Mouse (Mus musculus): ENCODE data around the gene Dnm3. TPM values are rescaled to one million over a fixed set of nuclear protein-coding genes. Genes with fewer than 3 reads are reported as not detected.

The Dnm3 gene
- polyA plus RNA-seq, 1 experiment, result 1.6 TPM

DNA sequence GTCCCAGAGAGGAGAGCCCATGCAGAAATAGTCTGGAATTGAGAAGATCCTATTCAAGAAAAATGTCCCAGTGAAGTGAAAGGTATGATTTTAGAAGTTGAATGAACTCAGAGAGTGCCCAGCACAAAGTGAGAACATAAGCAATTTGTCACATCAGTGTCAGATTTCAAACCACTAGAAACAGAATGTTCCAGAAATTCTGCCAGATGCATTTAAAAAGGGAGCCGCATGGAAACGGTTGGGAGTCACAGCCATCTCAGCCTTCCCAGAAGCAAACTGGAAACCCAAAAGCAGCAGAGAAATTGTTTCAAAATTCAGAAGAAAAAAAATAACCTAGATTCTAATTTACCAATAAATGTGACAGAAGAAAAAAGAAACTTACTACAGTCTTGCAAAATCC lies 154.7 kb downstream of the Dnm3 start:
- H3K27me3 ChIP-seq (ENCODE audit: control insufficient read depth, insufficient read depth, insufficient read length), result no peaks in the 10 kb centered on the region
- H3K79me2 ChIP-seq (ENCODE audit: control insufficient read depth, insufficient read depth), result no peaks in the 10 kb centered on the region
- H3K36me3 ChIP-seq (ENCODE audit: control insufficient read depth, insufficient read depth), result no peaks in the 10 kb centered on the region
- H3K79me3 ChIP-seq (ENCODE audit: low read depth), result no peaks in the 10 kb centered on the region
- H3K4me3 ChIP-seq (ENCODE audit: insufficient read depth, poor library complexity, severe bottlenecking), result no peak overlapping the region
- TF ChIP-seq MYOG (IDR thresholded peaks at IDR 0.05; ENCODE audit: control insufficient read depth, extremely low read depth, insufficient read length) (no peak), MYOD1 (IDR thresholded peaks at IDR 0.05; ENCODE audit: control insufficient read depth, insufficient read length, low read depth) (no peak), CEBPB (IDR thresholded peaks at IDR 0.05; ENCODE audit: low read depth) (no peak), USF1 (IDR thresholded peaks at IDR 0.05; ENCODE audit: low read depth) (no peak)
- H3ac ChIP-seq (ENCODE audit: control insufficient read depth, insufficient read length, low read depth), result no peak overlapping the region

DNA sequence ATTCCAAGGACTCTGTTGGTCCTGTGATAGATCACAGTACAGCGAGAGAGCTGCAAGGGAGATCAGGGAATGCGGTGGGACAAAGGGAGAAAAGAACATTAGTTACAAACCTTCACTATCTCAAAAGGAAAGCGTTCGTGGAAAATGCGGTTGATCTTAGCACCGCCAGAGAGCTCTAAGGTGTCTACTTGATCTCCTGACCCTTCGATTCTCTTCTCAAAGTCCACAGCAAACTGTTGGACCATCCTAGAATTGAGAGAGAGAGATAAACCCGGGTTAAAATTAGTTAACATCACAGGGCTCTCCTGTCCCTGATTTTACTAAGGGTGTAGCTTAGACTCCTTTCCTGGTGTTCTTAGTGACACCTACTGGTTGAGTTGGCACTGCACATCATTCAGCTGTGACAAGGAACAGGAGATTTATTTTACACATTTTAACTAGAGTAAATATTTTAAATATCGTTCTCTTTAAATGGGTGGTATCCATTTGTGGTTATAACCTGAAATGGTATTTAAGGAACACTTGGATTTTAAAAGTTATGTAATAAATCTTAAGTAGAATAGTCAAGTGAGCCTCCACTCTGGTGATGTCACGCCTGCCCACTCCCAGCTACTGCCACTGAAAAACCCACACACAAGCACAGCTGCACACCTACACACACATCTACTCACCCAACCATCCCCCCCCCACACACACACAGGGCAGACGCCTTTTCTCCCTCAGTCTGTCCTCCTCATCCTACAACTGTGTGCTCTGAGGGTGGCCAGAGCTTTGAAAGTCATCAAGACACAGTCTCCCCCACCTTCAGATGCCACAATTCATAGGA lies 164.2 kb downstream of the Dnm3 start:
- TF ChIP-seq MYOG (IDR thresholded peaks at IDR 0.05; ENCODE audit: control insufficient read depth, extremely low read depth, insufficient read length), result no peak
- no peaks in the 10 kb centered on the region for H3K79me3 ChIP-seq (ENCODE audit: low read depth)
- no peak overlapping the region for H3ac ChIP-seq (ENCODE audit: control insufficient read depth, insufficient read length, low read depth)
- no peaks in the 10 kb centered on the region for H3K27me3 ChIP-seq (ENCODE audit: control insufficient read depth, insufficient read depth, insufficient read length)
- no peaks in the 10 kb centered on the region for H3K79me2 ChIP-seq (ENCODE audit: control insufficient read depth, insufficient read depth)
- no peak overlapping the region for H3K4me3 ChIP-seq (ENCODE audit: insufficient read depth, poor library complexity, severe bottlenecking)
- H3K36me3 ChIP-seq (ENCODE audit: control insufficient read depth, insufficient read depth), result no peaks in the 10 kb centered on the region

DNA sequence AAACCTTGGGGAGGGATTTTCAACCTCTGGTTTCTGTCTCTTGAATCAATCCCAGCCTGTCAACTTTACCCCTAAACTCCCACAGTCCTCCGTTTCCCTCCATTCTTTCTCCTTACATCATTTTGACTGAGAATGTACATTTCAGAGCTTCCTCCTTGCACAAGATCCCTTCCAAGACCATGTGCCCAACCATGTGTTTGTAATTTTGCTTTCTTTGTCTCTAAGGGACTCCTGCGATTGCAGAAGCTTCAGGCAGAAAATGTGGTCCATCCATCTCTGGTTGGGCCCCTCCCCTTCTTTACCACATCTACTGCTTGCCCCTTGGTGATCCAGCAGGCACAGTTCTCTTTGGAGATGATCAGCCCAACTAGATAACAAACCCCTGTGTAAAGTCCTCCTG lies 165.2 kb downstream of the Dnm3 start:
- no peaks in the 10 kb centered on the region for H3K27me3 ChIP-seq (ENCODE audit: control insufficient read depth, insufficient read depth, insufficient read length)
- no peaks in the 10 kb centered on the region for H3K36me3 ChIP-seq (ENCODE audit: control insufficient read depth, insufficient read depth)
- H3ac ChIP-seq (ENCODE audit: control insufficient read depth, insufficient read length, low read depth), result no peak overlapping the region
- TF ChIP-seq MYOG (IDR thresholded peaks at IDR 0.05; ENCODE audit: control insufficient read depth, extremely low read depth, insufficient read length) (no peak), FOSL1 (IDR thresholded peaks at IDR 0.05; ENCODE audit: insufficient read depth, low read length, poor library complexity, severe bottlenecking) (no peak), MYOD1 (IDR thresholded peaks at IDR 0.05; ENCODE audit: control insufficient read depth, insufficient read length, low read depth) (no peak), CTCF (IDR thresholded peaks at IDR 0.05; ENCODE audit: control insufficient read depth, insufficient read depth, insufficient read length) (no peak), CEBPB (IDR thresholded peaks at IDR 0.05; ENCODE audit: low read depth) (no peak), USF1 (IDR thresholded peaks at IDR 0.05; ENCODE audit: low read depth) (no peak), MAX (IDR thresholded peaks at IDR 0.05) (no peak)
- H3K79me3 ChIP-seq (ENCODE audit: low read depth), result no peaks in the 10 kb centered on the region
- no peak overlapping the region for H3K4me3 ChIP-seq (ENCODE audit: insufficient read depth, poor library complexity, severe bottlenecking)
- no peaks in the 10 kb centered on the region for H3K79me2 ChIP-seq (ENCODE audit: control insufficient read depth, insufficient read depth)

DNA sequence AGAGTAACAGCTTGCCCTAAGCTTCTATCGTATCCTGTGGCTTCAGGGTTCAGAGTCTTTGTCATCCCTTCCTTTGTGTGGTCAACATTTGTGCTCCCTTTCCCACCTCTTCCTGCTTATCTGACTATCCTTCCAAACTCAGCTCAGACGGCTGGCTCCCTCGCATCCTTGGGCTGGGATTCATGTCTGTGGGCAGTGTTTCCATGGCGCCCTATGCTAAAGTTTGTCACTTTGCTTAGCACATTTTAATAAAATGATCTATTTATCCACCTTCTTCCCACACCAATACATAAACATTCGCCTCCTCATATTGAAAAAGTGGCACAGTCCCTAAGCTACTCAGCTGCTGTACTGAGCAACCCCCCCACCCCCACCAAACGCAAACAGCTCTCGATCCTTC lies 165.7 kb downstream of the Dnm3 start:
- TF ChIP-seq CEBPB (IDR thresholded peaks at IDR 0.05; ENCODE audit: low read depth) (no peak), MYOG (IDR thresholded peaks at IDR 0.05; ENCODE audit: control insufficient read depth, extremely low read depth, insufficient read length) (no peak), MAX (IDR thresholded peaks at IDR 0.05) (no peak), FOSL1 (IDR thresholded peaks at IDR 0.05; ENCODE audit: insufficient read depth, low read length, poor library complexity, severe bottlenecking) (no peak), MYOD1 (IDR thresholded peaks at IDR 0.05; ENCODE audit: control insufficient read depth, insufficient read length, low read depth) (no peak), CTCF (IDR thresholded peaks at IDR 0.05; ENCODE audit: control insufficient read depth, insufficient read depth, insufficient read length) (no peak), USF1 (IDR thresholded peaks at IDR 0.05; ENCODE audit: low read depth) (no peak)
- no peaks in the 10 kb centered on the region for H3K79me2 ChIP-seq (ENCODE audit: control insufficient read depth, insufficient read depth)
- H3ac ChIP-seq (ENCODE audit: control insufficient read depth, insufficient read length, low read depth), result no peak overlapping the region
- no peak overlapping the region for H3K4me3 ChIP-seq (ENCODE audit: insufficient read depth, poor library complexity, severe bottlenecking)
- no peaks in the 10 kb centered on the region for H3K27me3 ChIP-seq (ENCODE audit: control insufficient read depth, insufficient read depth, insufficient read length)
- no peaks in the 10 kb centered on the region for H3K36me3 ChIP-seq (ENCODE audit: control insufficient read depth, insufficient read depth)
- H3K79me3 ChIP-seq (ENCODE audit: low read depth), result no peaks in the 10 kb centered on the region

DNA sequence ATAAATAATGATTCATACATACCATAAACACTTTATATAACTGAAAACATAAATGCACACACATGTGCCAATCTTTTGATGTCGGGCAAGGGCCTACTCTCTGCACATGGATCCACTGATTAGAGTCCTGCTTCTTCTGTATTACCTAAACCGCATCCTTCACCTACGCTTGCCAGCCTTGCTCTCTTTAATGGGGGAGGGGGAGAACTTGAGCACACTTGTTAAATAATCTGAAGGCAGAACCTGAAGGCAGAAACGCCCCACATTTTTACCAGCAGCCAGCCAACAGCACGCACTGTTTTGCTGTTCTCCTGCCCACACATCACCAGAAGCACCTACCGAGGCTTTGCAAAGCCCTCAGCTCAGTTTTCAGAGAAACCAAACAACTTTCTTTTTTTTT lies 172.6 kb downstream of the Dnm3 start:
- Histone ChIP-seq H3K79me3 (ENCODE audit: low read depth) (no peaks in the 10 kb centered on the region), H3K79me2 (ENCODE audit: control insufficient read depth, insufficient read depth) (no peaks in the 10 kb centered on the region), H3ac (ENCODE audit: control insufficient read depth, insufficient read length, low read depth) (no peak overlapping the region), H3K4me3 (ENCODE audit: insufficient read depth, poor library complexity, severe bottlenecking) (no peak overlapping the region), H3K27me3 (ENCODE audit: control insufficient read depth, insufficient read depth, insufficient read length) (no peaks in the 10 kb centered on the region), H3K36me3 (ENCODE audit: control insufficient read depth, insufficient read depth) (no peaks in the 10 kb centered on the region)
- TF ChIP-seq MAX (IDR thresholded peaks at IDR 0.05), result no peak

DNA sequence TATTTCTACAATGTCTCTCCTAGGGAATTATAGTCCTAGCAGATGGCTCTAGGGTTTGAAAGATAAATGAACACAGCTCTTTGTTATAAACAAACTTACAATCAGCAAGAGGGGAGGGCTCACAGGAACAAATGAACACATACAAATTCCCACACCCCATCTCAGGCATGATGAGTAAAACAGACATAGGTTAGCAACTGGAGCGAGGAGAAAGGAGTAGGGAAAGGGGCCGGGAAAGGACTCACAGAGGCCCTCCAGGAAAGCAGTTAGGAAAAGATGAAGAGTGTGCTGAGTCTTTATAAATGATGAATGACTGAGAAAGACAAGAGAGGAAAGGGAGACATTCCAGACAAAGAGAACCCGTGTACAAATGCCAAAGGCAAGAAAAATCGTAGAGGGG lies 175.4 kb downstream of the Dnm3 start:
- H3ac ChIP-seq (ENCODE audit: control insufficient read depth, insufficient read length, low read depth), result no peak overlapping the region
- no peaks in the 10 kb centered on the region for H3K27me3 ChIP-seq (ENCODE audit: control insufficient read depth, insufficient read depth, insufficient read length)

More for the DNA sequence above, 175.4 kb downstream of the Dnm3 start:
- TF ChIP-seq MAX (IDR thresholded peaks at IDR 0.05) (no peak), CEBPB (IDR thresholded peaks at IDR 0.05; ENCODE audit: low read depth) (no peak), USF1 (IDR thresholded peaks at IDR 0.05; ENCODE audit: low read depth) (no peak), CTCF (IDR thresholded peaks at IDR 0.05; ENCODE audit: control insufficient read depth, insufficient read depth, insufficient read length) (no peak), MYOG (IDR thresholded peaks at IDR 0.05; ENCODE audit: control insufficient read depth, extremely low read depth, insufficient read length) (no peak), MYOD1 (IDR thresholded peaks at IDR 0.05; ENCODE audit: control insufficient read depth, insufficient read length, low read depth) (no peak), FOSL1 (IDR thresholded peaks at IDR 0.05; ENCODE audit: insufficient read depth, low read length, poor library complexity, severe bottlenecking) (no peak)
- Histone ChIP-seq H3K79me3 (ENCODE audit: low read depth) (no peaks in the 10 kb centered on the region), H3K4me3 (ENCODE audit: insufficient read depth, poor library complexity, severe bottlenecking) (no peak overlapping the region), H3K79me2 (ENCODE audit: control insufficient read depth, insufficient read depth) (no peaks in the 10 kb centered on the region), H3K36me3 (ENCODE audit: control insufficient read depth, insufficient read depth) (no peaks in the 10 kb centered on the region)

Measured in C2C12 (cell line).